Mouse (Mus musculus) gastrocnemius, adult 2 months (tissue): ENCODE data around the gene Acp2. TPM values are rescaled to one million over a fixed set of nuclear protein-coding genes. Genes with fewer than 3 reads are reported as not detected.

ENCODE experiments used
- DNase-seq: peaks from one replicate; pipeline ENCODE4 v3.0.0; 2022
- H3K27ac ChIP-seq: fragments of 200-600 bp; 2 replicates; pipeline ENCODE4 v1.8.1; 2022; ENCODE audit warnings: mild to moderate bottlenecking
- H3K4me3 ChIP-seq: fragments of 200-600 bp; 2 replicates; pipeline ENCODE4 v1.8.1; 2022; ENCODE audit warnings: mild to moderate bottlenecking, moderate library complexity
- CTCF ChIP-seq: fragments of 200-600 bp; IDR thresholded peaks from 2 replicates; pipeline ENCODE4 v1.8.1; 2022; ENCODE audit warnings: antibody characterized with exemption, mild to moderate bottlenecking, moderate library complexity
- intact Hi-C: fragments of 180-260 bp; cut with DNase I; formaldehyde crosslinking; loops from one replicate; pipeline ENCODE4 v1.15.1; 2025
- long read RNA-seq, 2 experiments: library from polyadenylated mRNA; stranded (forward); transcript quantifications; one replicate each; pipeline ENCODE4 v2.0.0; 2021
- total RNA-seq, 2 experiments: library from RNA; stranded (reverse); gene quantifications; 2 replicates each; pipeline ENCODE4 v1.2.3; 2021

The Acp2 gene
- total RNA-seq, result 10 to 100 TPM; 12.5 to 13.6 TPM
- long read RNA-seq, experiment 1, full-length matches to known transcripts, result 8 of 9 reads
- long read RNA-seq, experiment 1, partial matches to known transcripts, result 0 of 9 reads
- long read RNA-seq, experiment 1, other reads (novel, unspliced or antisense), result 1 of 9 reads
- long read RNA-seq, experiment 2, full-length matches to known transcripts, result 4 of 4 reads
- long read RNA-seq, experiment 2, partial matches to known transcripts, result 0 of 4 reads
- long read RNA-seq, experiment 2, other reads (novel, unspliced or antisense), result 0 of 4 reads

DNA sequence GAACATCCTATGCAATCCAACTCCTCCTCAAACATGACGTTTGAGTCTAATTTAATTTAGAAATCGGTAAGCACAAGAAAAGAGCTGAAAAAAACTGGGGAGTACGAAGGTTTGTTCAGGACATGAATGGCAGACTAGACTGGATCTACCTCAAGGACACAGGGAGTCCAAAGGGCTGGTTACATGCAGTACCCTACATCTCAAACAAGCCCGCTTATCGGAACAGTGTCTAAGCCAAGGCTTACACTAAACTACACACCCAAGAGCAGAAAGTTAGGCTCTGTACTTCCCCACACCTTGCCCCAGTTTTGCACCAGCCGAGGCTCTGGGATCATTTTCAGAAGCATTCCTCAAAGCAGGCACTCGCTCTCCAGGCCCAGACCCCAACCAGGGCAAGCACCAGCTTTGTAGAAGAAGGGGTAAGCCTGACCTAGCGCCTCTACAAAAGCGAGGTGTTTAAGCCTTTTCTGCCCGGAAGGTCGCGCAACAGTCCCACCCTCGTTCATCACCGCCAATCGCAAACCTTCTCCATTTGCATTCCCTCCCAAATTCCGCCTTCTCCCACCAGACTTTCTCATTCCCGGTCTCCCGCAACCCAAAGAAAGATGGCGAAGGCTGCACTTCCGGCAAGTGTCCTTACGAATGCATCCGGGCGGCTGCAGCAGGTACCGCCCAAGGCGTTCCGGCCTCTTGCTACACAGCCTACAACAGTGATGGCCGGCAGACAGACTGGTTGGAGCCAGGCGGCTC lies at the start of gene Acp2, which contains the start of gene Nr1h3:
Gene Acp2, plus strand, starts transcription at position 664 of the 750 bp plus-strand sequence.
Gene Nr1h3, minus strand, starts transcription at position 613 of the 750 bp plus-strand sequence.
- Histone ChIP-seq H3K27ac (peak within 1 kb of the TSS; percentile 94), H3K4me3 (peak within 1 kb of the TSS; percentile 81)
- intact Hi-C loops, result loop anchor here (2.0 kb wide), 1 partner anchor 34 kb away; the partner anchor contains the start of gene Ddb2
- peak; percentile 93 for DNase-seq
- TF ChIP-seq CTCF, result no peak; the same call in 1 of the 2 replicates

GRCm38 (mm10) chr2:91152885-91153377 lies 49.8 kb upstream of the Acp2 start:
- H3K27ac ChIP-seq, result no peak overlapping the region
- no peak for DNase-seq
- intact Hi-C loops, result no loop called here
- H3K4me3 ChIP-seq, result no peak overlapping the region
- TF ChIP-seq CTCF, result no peak

GRCm38 (mm10) chr2:91154091-91154490 lies 48.6 kb upstream of the Acp2 start:
- Histone ChIP-seq H3K27ac (no peak overlapping the region), H3K4me3 (no peak overlapping the region)
- no peak for TF ChIP-seq CTCF
- intact Hi-C loops, result no loop called here
- no peak for DNase-seq

GRCm38 (mm10) chr2:91157002-91157752 lies 45.5 kb upstream of the Acp2 start:
- H3K4me3 ChIP-seq, result no peak overlapping the region
- TF ChIP-seq CTCF, result no peak
- intact Hi-C loops, result no loop called here

GRCm38 (mm10) chr2:91160591-91160990 lies 42.1 kb upstream of the Acp2 start:
- no peak for DNase-seq
- H3K4me3 ChIP-seq, result no peak overlapping the region
- H3K27ac ChIP-seq, result no peak overlapping the region
- TF ChIP-seq CTCF, result no peak
- intact Hi-C loops, result no loop called here

More at GRCm38 (mm10) chr2:91157002-91157752, 45.5 kb upstream of the Acp2 start:
- H3K27ac ChIP-seq, result no peak overlapping the region
- DNase-seq, result no peak

- intact Hi-C loops, result no loop called here
- no peak for DNase-seq
- H3K27ac ChIP-seq, result no peak overlapping the region
- H3K4me3 ChIP-seq, result no peak overlapping the region
- TF ChIP-seq CTCF, result no peak
Observed at GRCm38 (mm10) chr2:91162952-91163351, 39.7 kb upstream of the Acp2 start.

- no peak overlapping the region for H3K27ac ChIP-seq
- no peak overlapping the region for H3K4me3 ChIP-seq
- intact Hi-C loops, result no loop called here
- no peak for DNase-seq
- no peak for TF ChIP-seq CTCF
Observed at GRCm38 (mm10) chr2:91163532-91163931, 39.2 kb upstream of the Acp2 start.

DNA sequence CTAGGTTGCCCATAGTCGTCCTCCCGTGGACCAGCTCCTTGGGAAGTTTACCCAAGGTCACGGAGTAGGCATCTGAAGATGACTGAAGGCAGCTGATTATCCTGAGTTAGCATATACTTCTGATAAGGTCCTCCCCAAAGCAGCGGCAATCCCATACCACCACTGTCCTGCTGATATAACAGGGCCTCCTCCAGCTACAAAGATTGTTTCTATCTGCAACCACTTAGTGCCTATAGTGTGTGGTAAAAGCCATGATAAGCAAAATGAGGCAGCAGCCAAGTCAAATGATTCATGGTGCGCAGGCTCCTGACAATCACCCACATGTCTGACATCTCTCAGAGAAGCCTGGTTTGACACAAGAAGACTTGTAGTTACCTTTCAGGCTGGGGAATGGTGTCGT lies 37.7 kb upstream of the Acp2 start:
- no peak overlapping the region for H3K4me3 ChIP-seq
- intact Hi-C loops, result no loop called here
- no peak overlapping the region for H3K27ac ChIP-seq
- no peak for TF ChIP-seq CTCF
- no peak for DNase-seq

- no peak for TF ChIP-seq CTCF
- no peak for DNase-seq
- Histone ChIP-seq H3K27ac (no peak overlapping the region), H3K4me3 (no peak overlapping the region)
- intact Hi-C loops, result no loop called here
Observed at GRCm38 (mm10) chr2:91167629-91168028, 35.1 kb upstream of the Acp2 start.

DNA sequence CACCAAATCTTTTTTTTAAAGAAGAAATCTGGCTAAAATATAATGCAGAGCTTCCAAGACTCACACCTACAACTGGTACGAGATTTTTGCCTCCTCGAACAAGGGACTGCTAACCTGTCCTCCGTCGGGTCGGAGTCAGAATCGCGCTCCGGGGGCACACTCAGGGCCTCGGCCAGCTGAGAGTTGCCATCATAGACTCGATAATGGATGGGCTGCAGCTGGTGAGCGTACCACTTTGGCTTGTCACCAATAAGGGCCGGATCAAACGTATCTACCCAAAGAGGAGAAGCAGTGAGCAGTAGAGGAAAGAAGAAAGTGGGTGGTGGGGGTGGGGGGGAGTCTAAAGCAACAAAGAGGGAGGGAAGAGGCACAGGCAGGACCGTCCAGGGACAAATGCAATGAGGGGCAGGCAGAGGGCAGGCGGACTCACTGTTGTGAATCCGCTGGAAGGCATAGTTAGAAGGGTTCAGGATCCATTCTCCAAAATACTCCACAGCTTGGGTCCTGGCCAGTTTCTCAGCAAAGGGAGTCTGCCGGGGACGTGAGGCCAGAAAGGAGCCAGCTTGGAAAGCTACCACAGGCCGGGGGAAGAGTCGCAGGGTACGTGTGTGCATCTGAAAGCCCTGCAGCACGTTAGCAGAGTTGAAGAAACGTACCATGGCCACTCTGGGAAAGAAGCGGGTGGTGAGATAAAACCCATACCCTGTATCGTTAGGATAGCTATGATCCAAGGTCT lies 32.9 kb upstream of the Acp2 start:
- H3K27ac ChIP-seq, result no peak overlapping the region
- TF ChIP-seq CTCF, result no peak
- H3K4me3 ChIP-seq, result no peak overlapping the region
- intact Hi-C loops, result no loop called here
- DNase-seq, result no peak

DNA sequence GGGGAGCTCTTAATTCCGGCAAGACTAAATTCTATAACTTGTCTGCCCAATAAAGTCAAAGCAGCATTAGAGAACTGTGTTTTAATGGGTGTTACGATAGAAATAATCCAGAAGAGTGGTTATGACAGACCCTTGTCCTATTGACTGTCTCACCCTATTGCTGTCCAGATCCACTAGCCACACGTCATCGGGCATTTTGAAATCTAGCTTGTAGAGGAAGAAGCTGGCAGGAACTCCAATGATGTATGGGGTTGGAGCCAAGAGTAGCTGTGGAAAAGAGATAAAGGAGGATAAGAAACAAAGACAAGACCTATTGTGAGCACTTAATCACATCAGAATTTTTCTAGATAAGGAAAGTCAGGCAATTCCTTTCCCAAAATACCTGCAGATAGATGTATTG lies 27.2 kb upstream of the Acp2 start:
- no peak for TF ChIP-seq CTCF
- intact Hi-C loops, result no loop called here
- Histone ChIP-seq H3K4me3 (no peak overlapping the region), H3K27ac (no peak overlapping the region)
- no peak for DNase-seq

- no peak overlapping the region for H3K27ac ChIP-seq
- no peak for DNase-seq
- no peak overlapping the region for H3K4me3 ChIP-seq
- no peak for TF ChIP-seq CTCF
- intact Hi-C loops, result no loop called here
Observed at GRCm38 (mm10) chr2:91176234-91176633, 26.5 kb upstream of the Acp2 start.
